Mouse (Mus musculus) ES-E14 (cell line): ENCODE measurements around the gene Pfdn2. TPM values are rescaled to one million over a fixed set of nuclear protein-coding genes. Genes with fewer than 3 reads are reported as not detected.

Experiments used
- DNase-seq: peaks from one replicate; pipeline ENCODE4 v3.0.0-alpha.2; 2013; ENCODE audit warnings: low read depth, low spot score
- H3K27ac ChIP-seq: 2 replicates; pipeline ENCODE4 v1.5.1; 2012; ENCODE audit warnings: low read depth, mild to moderate bottlenecking, low read length, moderate library complexity, mixed read lengths; ENCODE audit not compliant: poor library complexity, insufficient read depth, severe bottlenecking
- H3K36me3 ChIP-seq: 2 replicates; pipeline ENCODE4 v1.6.1; 2012; ENCODE audit warnings: mild to moderate bottlenecking, low read length, moderate library complexity, mixed read lengths; ENCODE audit not compliant: control insufficient read depth, poor library complexity, insufficient read depth, severe bottlenecking
- H3K4me1 ChIP-seq, 2 experiments: fragments of 150-350 bp in 1 of 2; sonication (generic) in 1 of 2; 2 replicates each; pipeline ENCODE4 v1.6.1; 2012; ENCODE audit warnings: low read length in 2 of 2, mild to moderate bottlenecking in 1 of 2, mixed read lengths in 1 of 2; ENCODE audit not compliant: control insufficient read depth in 2 of 2, insufficient read depth in 2 of 2, poor library complexity in 1 of 2
- H3K4me3 ChIP-seq, 2 experiments: fragments of 150-350 bp in 1 of 2; sonication (generic) in 1 of 2; 2 replicates each; pipeline ENCODE4 v1.5.1; 2012; ENCODE audit warnings: low read length in 2 of 2, low read depth in 1 of 2, mild to moderate bottlenecking in 1 of 2, mixed read lengths in 1 of 2; ENCODE audit not compliant: insufficient read depth in 1 of 2, poor library complexity in 1 of 2, severe bottlenecking in 1 of 2
- H3K9ac ChIP-seq: 2 replicates; pipeline ENCODE4 v1.6.1; 2012; ENCODE audit warnings: low read depth, mild to moderate bottlenecking, low read length, mixed read lengths; ENCODE audit not compliant: poor library complexity, insufficient read depth, severe bottlenecking
- H3K9me3 ChIP-seq: fragments of 150-350 bp; sonication (generic); 2 replicates; pipeline ENCODE4 v1.6.1; 2012; ENCODE audit warnings: low read depth, mild to moderate bottlenecking, low read length; ENCODE audit not compliant: control insufficient read depth, insufficient read depth
- CHD2 ChIP-seq: IDR thresholded peaks from 2 replicates; pipeline ENCODE4 v1.6.1; 2014; ENCODE audit warnings: mild to moderate bottlenecking, low read depth, low read length, inconsistent platforms
- HCFC1 ChIP-seq: IDR thresholded peaks from 2 replicates; pipeline ENCODE4 v1.6.1; 2012; ENCODE audit warnings: low read length, inconsistent platforms, borderline replicate concordance; ENCODE audit not compliant: insufficient read depth
- MAFK ChIP-seq: IDR thresholded peaks from 2 replicates; pipeline ENCODE4 v1.6.1; 2014; ENCODE audit warnings: mild to moderate bottlenecking, low read depth, low read length, inconsistent platforms; ENCODE audit not compliant: insufficient read depth
- ZC3H11A ChIP-seq: IDR thresholded peaks from 2 replicates; pipeline ENCODE4 v1.6.1; 2012; ENCODE audit warnings: low read depth, mild to moderate bottlenecking, inconsistent platforms, low read length, borderline replicate concordance
- ZNF384 ChIP-seq: IDR thresholded peaks from 2 replicates; pipeline ENCODE4 v1.6.1; 2012; ENCODE audit warnings: low read depth, low read length, inconsistent platforms
- in situ Hi-C, 2 experiments: fragments of 600-800 bp; cut with MboI; formaldehyde crosslinking; loops; one replicate each; pipeline ENCODE4 v1.15.1; 2025; ENCODE audit warnings: low sequenced_read_pairs in 2 of 2, inconsistent platforms in 1 of 2; ENCODE audit not compliant: unreplicated experiment in 2 of 2
- total RNA-seq: library from RNA; depleted of rRNA; stranded (reverse); fragments of 300-350 nt; gene quantifications from 2 replicates; pipeline ENCODE4 v1.2.3, GENCODE M21; 2012

The Pfdn2 gene
- total RNA-seq, 1 experiment: 41.6 TPM

- H3K9me3 ChIP-seq: no peaks in the 10 kb centered on the region
- peaks cover 0 to 3% of the 10 kb centered on the region in 2 experiments; a peak in 1 of 4 replicates for H3K4me1 ChIP-seq
- in situ Hi-C loops: no loop called here
- DNase-seq: no peak
- H3K9ac ChIP-seq: no peak overlapping the region
- peaks cover 16% of the 10 kb centered on the region for H3K36me3 ChIP-seq
- no peak overlapping the region for H3K27ac ChIP-seq
- no peak overlapping the region for H3K4me3 ChIP-seq
- TF ChIP-seq HCFC1 (0 out of 2 replicates have a peak, but pooled peaks have one; percentile 42), CHD2 (no peak), MAFK (no peak), ZNF384 (no peak), ZC3H11A (peak; percentile 53; the same call in 1 of the 2 replicates)
Observed at GRCm38 (mm10) chr1:171358421-171358820, 13.0 kb downstream of the Pfdn2 start.

GRCm38 (mm10) chr1:171360253-171360652 is 14.8 kb downstream of the Pfdn2 start:
- Histone ChIP-seq H3K4me3 (peak overlapping the region; percentile 58 to 61), H3K27ac (no peak overlapping the region), H3K9me3 (no peaks in the 10 kb centered on the region), H3K4me1 (peaks cover 0 to 3% of the 10 kb centered on the region in 2 experiments; a peak in 1 of 4 replicates), H3K36me3 (peaks cover 14% of the 10 kb centered on the region), H3K9ac (peak overlapping the region; percentile 59)
- in situ Hi-C loops: no loop called here
- no peak for DNase-seq
- TF ChIP-seq ZNF384 (no peak), MAFK (no peak), ZC3H11A (no peak), HCFC1 (no peak)

DNA sequence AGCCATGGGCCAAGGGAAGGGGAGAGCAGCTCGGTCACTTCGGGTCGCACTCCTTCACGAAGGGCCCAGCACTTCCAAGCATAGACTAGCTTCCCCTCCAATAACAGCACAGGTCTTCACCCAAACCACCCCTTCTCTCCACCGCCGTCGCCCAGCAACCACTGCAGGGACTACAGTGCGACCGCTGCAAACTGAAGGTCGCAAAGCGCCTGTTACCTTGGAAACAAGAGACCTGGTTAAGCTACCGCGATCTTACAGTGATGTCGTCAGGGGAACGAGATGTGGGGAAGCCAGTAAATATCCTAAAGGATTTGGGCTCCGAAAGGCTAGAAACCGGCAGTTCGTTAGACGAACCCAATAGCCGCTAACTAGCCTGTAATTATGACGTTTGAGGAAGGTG is 15.2 kb downstream of the Pfdn2 start, which contains the start of gene Klhdc9:
Klhdc9 (minus strand) TSS at position 143 of the 400 bp plus-strand sequence.
- H3K27ac ChIP-seq: peak within 1 kb of the TSS; percentile 66; the same call in 1 of the 2 replicates
- peak; percentile 90 for DNase-seq
- H3K9me3 ChIP-seq: no peaks in the 10 kb centered on the region
- in situ Hi-C loops: no loop called here
- peaks cover 14% of the 10 kb centered on the region for H3K36me3 ChIP-seq
- H3K9ac ChIP-seq: peak within 1 kb of the TSS; percentile 90
- H3K4me1 ChIP-seq: peaks cover 0 to 3% of the 10 kb centered on the region in 2 experiments; a peak in 1 of 4 replicates
- H3K4me3 ChIP-seq: peak within 1 kb of the TSS; percentile 62 to 74
- no peak for TF ChIP-seq HCFC1
- TF ChIP-seq ZNF384: no peak
- TF ChIP-seq MAFK: no peak
- TF ChIP-seq ZC3H11A: no peak
- peak; percentile 89 for TF ChIP-seq CHD2

DNA sequence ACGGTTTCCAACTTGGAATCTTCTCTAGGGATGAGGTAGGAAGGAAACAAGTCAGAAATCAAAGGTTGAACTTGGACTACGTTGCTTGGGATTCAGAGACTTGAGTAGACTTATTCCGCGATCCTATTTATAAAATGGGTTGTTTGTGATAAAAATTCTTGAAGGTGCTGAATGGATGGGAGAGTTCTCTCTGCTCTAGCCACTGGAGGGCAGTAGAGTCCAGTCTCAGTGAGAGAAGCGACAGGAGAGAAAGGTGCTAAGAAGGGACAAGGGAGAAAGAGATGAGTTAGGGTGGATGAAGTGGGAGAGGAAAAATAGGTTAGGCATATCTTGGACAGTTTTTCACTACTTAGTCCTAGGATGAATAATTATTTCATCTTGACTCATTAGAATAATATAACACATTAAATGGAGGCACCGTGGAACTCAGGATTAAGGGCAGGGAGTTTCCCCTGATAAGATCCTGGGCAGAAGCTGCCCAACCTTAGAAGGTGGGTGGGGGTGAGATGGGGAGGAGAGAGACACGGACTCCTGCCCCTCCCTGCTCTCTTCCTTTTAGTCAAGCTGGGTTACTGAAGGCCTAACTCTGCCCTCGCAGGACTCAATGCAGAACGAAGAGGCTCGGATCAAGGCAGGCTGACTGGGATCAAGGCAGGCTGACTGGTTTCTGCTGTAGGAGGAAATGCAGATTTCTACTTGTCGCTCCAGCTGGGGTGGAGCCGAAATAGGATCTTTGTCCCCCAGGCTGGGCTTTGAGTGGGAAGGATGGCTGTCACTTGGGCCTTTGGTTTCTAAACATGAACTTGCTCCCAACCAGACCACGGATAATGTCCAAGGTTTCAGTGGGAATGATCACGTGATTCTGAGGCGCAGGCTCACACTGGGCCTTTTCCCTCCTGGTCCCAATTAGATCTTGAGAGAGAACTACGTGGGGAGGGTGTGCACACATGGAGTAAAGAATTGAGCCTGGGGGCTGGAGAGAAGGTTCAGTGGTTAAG is 15.9 kb downstream of the Pfdn2 start:
- in situ Hi-C loops: no loop called here
- H3K4me1 ChIP-seq: peaks cover 0 to 5% of the 10 kb centered on the region in 2 experiments; a peak in 1 of 4 replicates
- no peak for TF ChIP-seq HCFC1
- TF ChIP-seq ZC3H11A: peak; percentile 47; the same call in 1 of the 2 replicates
- H3K9me3 ChIP-seq: no peaks in the 10 kb centered on the region
- peak overlapping the region; percentile 62 to 74 for H3K4me3 ChIP-seq
- peaks cover 12% of the 10 kb centered on the region for H3K36me3 ChIP-seq
- peak overlapping the region; percentile 90 for H3K9ac ChIP-seq
- peak overlapping the region; percentile 66; the same call in 1 of the 2 replicates for H3K27ac ChIP-seq
- peak; percentile 78 for DNase-seq
